Mouse (Mus musculus) forebrain, embryonic 14.5 days (tissue): ENCODE data around the gene Gm10271. TPM values are rescaled to one million over a fixed set of nuclear protein-coding genes. Genes with fewer than 3 reads are reported as not detected.

Experiments
- ATAC-seq: fragments of 200-750 bp; cut with Nextera tagmentation; 2 replicates; pipeline ENCODE4 v1.8.0; 2017; ENCODE audit warnings: mild to moderate bottlenecking, moderate library complexity
- DNase-seq: peaks from one replicate; pipeline ENCODE4 v3.0.0-alpha.2; 2015; ENCODE audit warnings: low spot score
- H3K27ac ChIP-seq: fragments of 300-500 bp; sonication (generic); 2 replicates; pipeline ENCODE4 v1.5.1; 2014; ENCODE audit warnings: low read depth, mild to moderate bottlenecking, control low read depth, low read length, moderate library complexity
- H3K27me3 ChIP-seq: fragments of 300-500 bp; sonication (generic); replicated peaks from 2 replicates; pipeline ENCODE4 v1.6.1; 2014; ENCODE audit warnings: low read length, control low read depth, mixed read lengths; ENCODE audit not compliant: control insufficient read depth, insufficient read depth
- H3K36me3 ChIP-seq: fragments of 300-500 bp; sonication (generic); 2 replicates; pipeline ENCODE4 v1.6.1; 2014; ENCODE audit warnings: low read length, control low read depth; ENCODE audit not compliant: control insufficient read depth, insufficient read depth
- H3K4me1 ChIP-seq: fragments of 300-500 bp; sonication (generic); 2 replicates; pipeline ENCODE4 v1.6.1; 2014; ENCODE audit warnings: antibody characterized with exemption, low read length, control low read depth; ENCODE audit not compliant: control insufficient read depth, insufficient read depth
- H3K4me2 ChIP-seq: fragments of 300-500 bp; sonication (generic); 2 replicates; pipeline ENCODE4 v1.6.1; 2014; ENCODE audit warnings: mild to moderate bottlenecking, control low read depth, low read length
- H3K4me3 ChIP-seq: fragments of 300-500 bp; sonication (generic); 2 replicates; pipeline ENCODE4 v1.5.1; 2014; ENCODE audit warnings: low read depth, low read length, control low read depth
- H3K9ac ChIP-seq: fragments of 300-500 bp; sonication (generic); 2 replicates; pipeline ENCODE4 v1.6.1; 2014; ENCODE audit warnings: mild to moderate bottlenecking, low read length, control low read depth, moderate library complexity
- H3K9me3 ChIP-seq: fragments of 300-500 bp; sonication (generic); replicated peaks from 2 replicates; pipeline ENCODE4 v1.6.1; 2016; ENCODE audit warnings: low read length, control low read depth, mixed read lengths; ENCODE audit not compliant: control insufficient read depth
- WGBS: fragments of 180-500 bp; shearing (Covaris S2); extraction: QIAGEN DNeasy Blood & Tissue Kit; methylation state at CpG from one replicate; pipeline ENCODE4 v1.1.7; 2014; 5-methylcytosine and 5-hydroxymethylcytosine counted together
- polyA plus RNA-seq: library from polyadenylated mRNA; unstranded; fragments of >200 nt; fragmentation: Nextera tagmentation; extraction: Ambion mirVana; gene quantifications from 2 replicates; pipeline ENCODE4 v1.2.1, GENCODE M21; 2014

The Gm10271 gene
- polyA plus RNA-seq, 1 experiment from 2014 or later, result not detected

DNA sequence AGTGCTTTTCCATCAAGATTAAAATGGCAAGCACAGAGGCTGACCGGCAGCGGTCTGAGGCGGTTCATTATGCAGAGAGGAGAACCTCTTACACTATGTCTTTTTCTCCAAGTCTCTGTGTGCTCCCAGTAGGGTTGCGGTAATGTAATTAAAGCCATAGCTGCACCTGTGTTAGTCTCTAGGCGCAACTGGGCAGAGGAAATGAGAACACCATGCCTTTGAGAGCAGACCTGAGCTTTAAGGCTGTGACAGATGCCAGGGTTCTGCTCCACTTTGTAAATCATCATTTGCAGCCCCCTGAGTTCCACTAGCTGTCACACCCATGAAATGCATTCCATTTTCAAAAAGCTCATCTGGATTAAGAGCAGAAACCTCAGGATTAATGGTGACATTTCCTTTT, 32.3 kb upstream of the Gm10271 start:
- H3K4me3 ChIP-seq, result no peak overlapping the region
- no peak overlapping the region for H3K4me2 ChIP-seq
- no peak overlapping the region for H3K9ac ChIP-seq
- ATAC-seq (no peak), DNase-seq (no peak)
- H3K27ac ChIP-seq, result no peak overlapping the region
- no peaks in the 10 kb centered on the region for H3K36me3 ChIP-seq
- no peaks in the 10 kb centered on the region for H3K27me3 ChIP-seq
- no peaks in the 10 kb centered on the region for H3K4me1 ChIP-seq
- no peaks in the 10 kb centered on the region for H3K9me3 ChIP-seq
- WGBS, result 71% methylated on average over 5 of the region's 5 CpGs

DNA sequence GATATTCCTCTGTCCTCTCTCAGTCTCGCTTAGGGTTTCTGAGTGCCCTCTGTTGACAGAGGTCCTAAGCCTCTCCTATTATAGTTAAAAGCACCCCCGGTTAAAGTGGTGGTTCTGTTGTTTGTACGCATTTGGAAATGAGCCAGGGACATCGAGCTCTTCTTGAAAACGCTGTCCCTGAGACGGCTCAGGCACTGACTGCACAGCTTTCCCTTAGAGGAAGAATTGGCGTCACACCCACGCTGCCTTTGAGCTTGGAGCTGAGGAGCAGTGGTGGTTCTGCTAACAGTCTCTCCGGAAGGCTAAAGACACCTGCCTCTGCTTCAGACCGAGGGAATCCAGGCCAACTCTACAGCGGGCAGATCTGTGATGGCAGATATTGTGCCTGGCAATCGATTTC, 28.6 kb upstream of the Gm10271 start:
- WGBS, result 65% methylated on average over 12 of the region's 12 CpGs
- H3K36me3 ChIP-seq, result no peaks in the 10 kb centered on the region
- H3K27me3 ChIP-seq, result no peaks in the 10 kb centered on the region
- no peak for ATAC-seq
- H3K9ac ChIP-seq, result no peak overlapping the region
- H3K4me2 ChIP-seq, result no peak overlapping the region
- H3K9me3 ChIP-seq, result no peaks in the 10 kb centered on the region
- H3K4me3 ChIP-seq, result no peak overlapping the region
- H3K4me1 ChIP-seq, result no peaks in the 10 kb centered on the region
- H3K27ac ChIP-seq, result no peak overlapping the region
- peak; percentile 40 for DNase-seq

DNA sequence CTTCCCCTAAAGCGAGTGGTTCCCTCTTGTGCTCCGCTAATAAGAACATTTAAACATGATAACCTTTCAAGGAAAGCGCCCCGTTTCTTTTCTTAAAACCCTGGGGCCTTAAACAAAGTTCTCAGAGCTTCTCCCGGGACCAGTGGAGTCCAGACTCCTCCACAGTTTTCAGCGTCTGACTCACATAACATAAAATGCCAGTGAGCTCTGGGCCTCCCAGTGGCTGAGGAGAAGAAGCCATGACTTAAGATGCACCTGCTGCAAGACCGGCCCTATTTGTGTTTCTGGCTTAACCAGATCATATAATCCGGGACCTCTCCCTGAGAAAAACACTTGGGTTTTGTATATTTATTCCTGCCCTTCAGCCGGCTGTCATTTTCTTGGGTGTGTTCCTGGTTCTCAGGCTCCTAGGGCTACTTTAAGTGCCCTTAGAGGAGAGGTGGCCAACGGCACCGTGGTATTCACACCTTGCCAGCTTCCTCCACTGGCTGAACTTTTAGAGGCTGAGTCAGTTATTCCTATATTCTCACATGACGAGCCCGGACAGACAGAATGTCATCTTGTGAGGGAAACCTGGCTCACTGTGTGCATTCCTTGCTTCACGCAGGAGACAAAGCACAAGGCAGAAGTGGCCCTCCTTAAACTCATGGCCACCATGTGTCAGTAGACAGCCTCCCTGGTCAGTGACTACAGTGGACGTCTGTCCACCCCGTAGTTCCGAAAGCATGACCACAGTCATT, 26.5 kb upstream of the Gm10271 start:
- H3K4me2 ChIP-seq, result no peak overlapping the region
- ATAC-seq, result no peak
- H3K4me1 ChIP-seq, result no peaks in the 10 kb centered on the region
- 84% methylated on average over 17 of the region's 17 CpGs for WGBS
- no peak overlapping the region for H3K27ac ChIP-seq
- no peak overlapping the region for H3K4me3 ChIP-seq
- H3K27me3 ChIP-seq, result no peaks in the 10 kb centered on the region
- no peaks in the 10 kb centered on the region for H3K9me3 ChIP-seq
- no peak overlapping the region for H3K9ac ChIP-seq
- no peaks in the 10 kb centered on the region for H3K36me3 ChIP-seq
- DNase-seq, result no peak

DNA sequence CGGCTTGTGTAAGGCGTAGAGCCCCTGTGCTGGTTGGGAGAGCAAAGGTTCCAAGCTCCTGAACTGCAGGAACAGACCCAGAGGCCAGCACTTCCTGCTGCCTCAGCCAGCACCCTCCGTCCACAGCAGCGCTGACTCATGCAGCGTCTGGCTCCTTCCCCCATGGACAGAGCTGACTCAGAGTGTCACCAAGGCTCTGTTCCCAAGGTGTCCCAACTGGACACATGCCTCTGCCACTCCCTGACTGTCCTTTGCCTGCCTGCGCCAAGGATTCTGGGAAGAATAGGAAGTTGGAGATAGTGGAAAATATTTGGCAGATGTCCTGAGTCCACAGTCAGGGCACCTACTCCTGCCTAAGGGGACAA, 23.8 kb upstream of the Gm10271 start:
- no peaks in the 10 kb centered on the region for H3K9me3 ChIP-seq
- no peak overlapping the region for H3K4me2 ChIP-seq
- H3K4me3 ChIP-seq, result no peak overlapping the region
- DNase-seq, result no peak
- H3K36me3 ChIP-seq, result no peaks in the 10 kb centered on the region
- no peak for ATAC-seq
- H3K27me3 ChIP-seq, result no peaks in the 10 kb centered on the region
- H3K9ac ChIP-seq, result no peak overlapping the region
- 92% methylated on average over 6 of the region's 6 CpGs for WGBS
- H3K27ac ChIP-seq, result no peak overlapping the region
- H3K4me1 ChIP-seq, result no peaks in the 10 kb centered on the region

DNA sequence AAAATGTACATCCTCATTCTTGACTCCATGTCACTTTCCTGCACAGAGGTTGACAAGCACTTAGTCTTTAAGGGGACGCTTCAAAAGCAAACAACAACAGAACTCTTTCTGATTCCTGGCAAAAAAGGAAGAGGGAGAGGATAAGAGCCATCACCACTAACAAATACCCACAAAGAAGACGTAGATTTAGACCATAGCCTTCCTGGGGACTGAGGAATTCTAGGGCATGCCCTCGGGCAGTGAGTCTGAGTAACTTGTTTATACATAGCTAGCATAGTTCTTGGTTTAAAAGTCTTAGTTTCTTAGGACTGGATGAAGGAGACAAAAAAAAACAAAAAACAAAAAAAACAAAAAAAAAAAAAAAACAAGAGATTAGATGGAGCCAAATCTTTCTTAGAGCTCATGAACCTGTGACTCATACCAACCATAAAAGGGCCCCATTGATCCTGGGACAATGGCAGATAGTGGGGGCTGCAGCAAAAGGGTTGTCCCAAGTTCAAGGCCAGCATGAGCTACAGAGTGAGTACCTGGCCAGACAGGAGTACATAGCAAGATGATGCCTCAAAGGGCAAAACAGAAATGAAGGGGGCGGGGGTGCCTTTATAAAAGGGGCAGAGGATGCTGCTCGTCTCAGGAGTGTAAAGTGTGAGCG, 23.3 kb upstream of the Gm10271 start:
- no peaks in the 10 kb centered on the region for H3K9me3 ChIP-seq
- H3K9ac ChIP-seq, result no peak overlapping the region
- H3K4me1 ChIP-seq, result no peaks in the 10 kb centered on the region
- H3K4me2 ChIP-seq, result no peak overlapping the region
- WGBS, result 76% methylated on average over 6 of the region's 6 CpGs
- no peak overlapping the region for H3K4me3 ChIP-seq
- ATAC-seq, result no peak
- H3K36me3 ChIP-seq, result no peaks in the 10 kb centered on the region
- no peak overlapping the region for H3K27ac ChIP-seq
- H3K27me3 ChIP-seq, result no peaks in the 10 kb centered on the region
- no peak for DNase-seq

DNA sequence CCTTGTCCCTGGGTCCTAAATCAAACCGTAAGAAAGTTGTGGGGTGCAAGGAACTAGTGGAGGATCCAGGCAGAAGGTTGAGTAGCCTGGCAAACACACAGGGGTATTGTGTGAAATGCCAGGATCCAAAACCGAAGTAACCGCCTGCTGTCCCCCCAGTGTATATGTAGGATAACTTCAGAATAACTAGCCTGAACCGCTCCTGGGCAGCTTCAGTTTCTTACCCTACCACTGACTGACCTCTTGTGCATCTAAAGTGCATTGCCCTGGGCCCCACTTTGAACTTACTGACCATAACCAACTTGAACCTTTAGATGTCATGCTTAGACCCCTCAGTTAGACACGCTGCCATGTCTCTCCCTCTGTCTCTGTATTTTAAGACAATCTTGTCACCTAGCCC, 22.8 kb upstream of the Gm10271 start:
- Histone ChIP-seq H3K9me3 (no peaks in the 10 kb centered on the region), H3K9ac (no peak overlapping the region), H3K36me3 (no peaks in the 10 kb centered on the region), H3K4me1 (no peaks in the 10 kb centered on the region), H3K4me2 (no peak overlapping the region), H3K27ac (no peak overlapping the region), H3K4me3 (no peak overlapping the region), H3K27me3 (no peaks in the 10 kb centered on the region)
- ATAC-seq (no peak), DNase-seq (no peak)
- WGBS, result 87% methylated on average over 5 of the region's 5 CpGs

DNA sequence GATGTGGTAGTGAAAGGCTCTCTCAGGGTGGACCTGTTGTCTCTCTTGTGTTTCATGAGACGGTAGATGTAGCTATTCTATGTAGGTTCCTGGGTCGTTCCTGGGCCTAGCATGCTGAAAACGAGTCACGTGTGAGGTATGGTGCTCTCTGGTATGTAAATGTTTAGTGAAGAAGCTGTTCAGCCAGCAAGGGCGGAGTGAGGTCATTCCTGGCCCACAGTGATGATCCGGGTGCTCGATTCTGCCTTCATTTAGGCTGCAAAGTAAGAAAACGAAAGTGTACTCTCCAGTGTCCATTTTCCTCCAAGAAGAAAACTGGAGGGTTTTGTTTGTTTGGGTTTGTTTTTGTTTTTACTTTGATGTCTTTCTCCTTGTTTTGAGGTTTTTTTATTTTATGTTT, 21.6 kb upstream of the Gm10271 start:
- no peaks in the 10 kb centered on the region for H3K27me3 ChIP-seq
- DNase-seq (no peak), ATAC-seq (no peak)
- no peaks in the 10 kb centered on the region for H3K9me3 ChIP-seq
- H3K4me2 ChIP-seq, result no peak overlapping the region
- no peak overlapping the region for H3K4me3 ChIP-seq
- no peaks in the 10 kb centered on the region for H3K36me3 ChIP-seq
- no peak overlapping the region for H3K27ac ChIP-seq
- WGBS, result 88% methylated on average over 8 of the region's 8 CpGs
- H3K9ac ChIP-seq, result no peak overlapping the region
- no peaks in the 10 kb centered on the region for H3K4me1 ChIP-seq

DNA sequence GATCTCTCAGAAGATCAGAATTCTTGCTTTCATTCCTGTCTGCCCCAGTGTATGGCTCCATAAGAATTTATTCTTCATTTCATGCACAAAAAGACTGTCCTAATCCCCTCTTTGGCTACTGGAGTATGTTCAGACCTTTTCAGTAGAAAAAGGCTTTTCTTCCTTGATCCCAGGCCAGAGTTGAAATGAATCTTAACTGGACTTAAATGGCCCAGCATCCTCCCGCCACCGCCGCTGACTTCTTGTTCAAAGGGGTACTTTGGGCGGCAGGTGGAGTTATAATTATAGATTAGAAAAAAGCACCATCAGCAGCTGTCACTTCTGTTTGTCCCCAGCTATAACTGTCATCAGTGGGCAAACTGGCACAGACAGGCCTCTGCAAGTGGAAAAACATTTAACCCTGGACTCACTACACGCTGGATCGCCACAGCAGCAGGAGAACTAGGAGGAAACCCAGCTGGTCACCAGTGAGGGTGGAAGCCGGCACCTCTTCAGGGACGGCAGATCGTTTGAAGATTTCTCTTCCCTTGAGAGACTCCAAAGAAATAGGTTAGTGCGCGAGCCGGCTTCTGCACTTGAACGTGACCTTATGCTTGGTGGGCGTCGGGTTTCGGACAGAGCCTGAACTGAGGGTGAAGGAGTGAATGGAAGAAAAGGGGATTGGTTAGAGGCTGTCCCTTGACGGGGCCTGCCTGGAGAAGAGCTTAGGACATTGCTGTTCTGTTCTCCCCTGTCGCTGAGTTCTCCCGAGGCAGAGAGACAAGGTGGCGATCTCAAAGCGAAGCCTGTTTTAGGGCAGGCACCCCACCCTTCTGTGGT, 14.1 kb upstream of the Gm10271 start, which contains the start of gene Best3:
Gene Best3, plus strand, starts transcription at position 51 of the 819 bp plus-strand sequence.
- 42% methylated on average over 21 of the region's 21 CpGs for WGBS
- Histone ChIP-seq H3K27me3 (no peaks in the 10 kb centered on the region), H3K36me3 (no peaks in the 10 kb centered on the region), H3K4me3 (no peak within 1 kb of the TSS), H3K9ac (no peak within 1 kb of the TSS), H3K4me1 (peaks cover 4% of the 10 kb centered on the region; the same call in 1 of the 2 replicates), H3K4me2 (no peak within 1 kb of the TSS), H3K9me3 (no peaks in the 10 kb centered on the region), H3K27ac (no peak within 1 kb of the TSS; the same call in 1 of the 2 replicates)
- ATAC-seq (no peak; the same call in 1 of the 2 replicates), DNase-seq (peak; percentile 17)
